Mouse (Mus musculus) G1E (cell line): Measurements from ENCODE around the gene Gprasp2. TPM values are rescaled to one million over a fixed set of nuclear protein-coding genes. Genes with fewer than 3 reads are reported as not detected.
"Not testable (repeated sequence)": the region's sequence is repeated elsewhere in the genome, so short reads cannot be mapped to it uniquely, and the experiment has no call there.

ENCODE experiments used
- ATAC-seq: 2 replicates; pipeline ENCODE4 v1.8.0; 2016; ENCODE audit warnings: mild to moderate bottlenecking; ENCODE audit not compliant: insufficient number of reproducible peaks, poor library complexity, low FRiP score, severe bottlenecking; ENCODE audit errors: extremely low read depth
- DNase-seq: peaks from one replicate; pipeline ENCODE4 v3.0.0; 2012; ENCODE audit warnings: low spot score
- H3K27me3 ChIP-seq: 2 replicates; pipeline ENCODE4 v1.6.1; 2012; ENCODE audit warnings: mild to moderate bottlenecking, low read length, inconsistent platforms; ENCODE audit not compliant: insufficient read depth
- H3K36me3 ChIP-seq: replicated peaks from 2 replicates; pipeline ENCODE3; 2012; ENCODE audit warnings: mild to moderate bottlenecking, inconsistent platforms
- H3K4me1 ChIP-seq: 2 replicates; pipeline ENCODE4 v1.6.1; 2012; ENCODE audit warnings: low read depth, low read length, inconsistent platforms, mixed read lengths; ENCODE audit not compliant: insufficient read depth
- H3K4me3 ChIP-seq: 2 replicates; pipeline ENCODE4 v1.5.1; 2012; ENCODE audit warnings: low read depth, mild to moderate bottlenecking, inconsistent platforms, low read length, moderate library complexity, mixed read lengths
- H3K9me3 ChIP-seq: replicated peaks from 2 replicates; pipeline ENCODE4 v1.6.1; 2012; ENCODE audit warnings: inconsistent platforms
- CTCF ChIP-seq: IDR thresholded peaks from 2 replicates; pipeline ENCODE4 v1.5.1; 2012; ENCODE audit warnings: low read depth, low read length, inconsistent platforms, mixed read lengths
- GATA1 ChIP-seq: IDR thresholded peaks from 2 replicates; pipeline ENCODE4 v1.6.1; 2012; ENCODE audit warnings: borderline replicate concordance, low read length, inconsistent platforms, mixed read lengths
- GATA2 ChIP-seq: IDR thresholded peaks from 2 replicates; pipeline ENCODE4 v1.6.1; 2012; ENCODE audit warnings: low read depth, low read length, inconsistent platforms, borderline replicate concordance
- POLR2AphosphoS5 ChIP-seq: IDR thresholded peaks from 2 replicates; pipeline ENCODE4 v1.6.1; 2012; ENCODE audit warnings: low read depth, low read length, inconsistent platforms; ENCODE audit not compliant: insufficient replicate concordance
- TAL1 ChIP-seq: conservative IDR thresholded peaks from 2 replicates; pipeline ENCODE4 v1.6.1; 2012; ENCODE audit warnings: low read depth, low read length, inconsistent platforms, mixed read lengths
- polyA plus RNA-seq: library from polyadenylated mRNA; stranded (reverse); fragments of >175 nt; gene quantifications from 2 replicates; pipeline ENCODE4 v1.2.3, GENCODE M21; 2012
- total RNA-seq, 2 experiments: library from RNA; stranded (forward) in 1 of 2; stranded (reverse) in 1 of 2; fragments of 200-1000 nt in 1 of 2; fragments of >200 nt in 1 of 2; fragmentation: Nextera tagmentation in 1 of 2; gene quantifications; 2 replicates each; pipeline ENCODE4 v1.2.3; 2014 to 2017

The Gprasp2 gene
- not detected in 2 replicates for total RNA-seq (2014; fragmentation: Nextera tagmentation)
- 0.22 and 0.41 TPM in 2 replicates for total RNA-seq (2017)
- 0.14 TPM in 1 of 2 replicates, not detected in the other for polyA plus RNA-seq

GRCm38 (mm10) chrX:135838521-135839360 is at the start of gene Gprasp2:
TSS of gene Gprasp2 (plus strand) at chrX:135839034.
- H3K9me3 ChIP-seq, ATAC-seq: not testable (repeated sequence)

GRCm38 (mm10) chrX:135791536-135791935 is 47.3 kb upstream of the Gprasp2 start:
- ATAC-seq (no peak), DNase-seq (no peak)
- TF ChIP-seq GATA2 = no peak
- TF ChIP-seq CTCF = no peak
- no peak for TF ChIP-seq POLR2AphosphoS5
- no peak for TF ChIP-seq TAL1
- Histone ChIP-seq H3K36me3 (no peaks in the 10 kb centered on the region), H3K9me3 (no peaks in the 10 kb centered on the region), H3K4me3 (no peak overlapping the region), H3K27me3 (no peaks in the 10 kb centered on the region), H3K4me1 (no peaks in the 10 kb centered on the region)

More at GRCm38 (mm10) chrX:135838521-135839360, at the start of gene Gprasp2:
- DNase-seq, H3K4me1 ChIP-seq, H3K36me3 ChIP-seq, H3K27me3 ChIP-seq, H3K4me3 ChIP-seq: not testable (repeated sequence)

- no peak for DNase-seq
- TF ChIP-seq GATA2 (no peak), POLR2AphosphoS5 (no peak), GATA1 (no peak), CTCF (no peak), TAL1 (no peak)
- H3K4me3 ChIP-seq = no peak overlapping the region
- H3K36me3 ChIP-seq = no peaks in the 10 kb centered on the region
- no peaks in the 10 kb centered on the region for H3K4me1 ChIP-seq
- H3K9me3 ChIP-seq = no peaks in the 10 kb centered on the region
- no peak for ATAC-seq
- no peaks in the 10 kb centered on the region for H3K27me3 ChIP-seq
These were observed 46.5 kb upstream of the Gprasp2 start for GRCm38 (mm10) chrX:135792326-135792725.

- not testable (repeated sequence) for H3K36me3 ChIP-seq, ATAC-seq, H3K4me3 ChIP-seq, H3K27me3 ChIP-seq, DNase-seq, H3K4me1 ChIP-seq, H3K9me3 ChIP-seq
These were observed 43.1 kb upstream of the Gprasp2 start for GRCm38 (mm10) chrX:135795591-135796304.

GRCm38 (mm10) chrX:135796305-135797211 is 42.3 kb upstream of the Gprasp2 start:
- DNase-seq, ATAC-seq, H3K4me3 ChIP-seq: not testable (repeated sequence)

GRCm38 (mm10) chrX:135797212-135797644 is 41.6 kb upstream of the Gprasp2 start, which contains the start of gene Bhlhb9:
TSS of gene Bhlhb9 (plus strand) at chrX:135797594.
- not testable (repeated sequence) for DNase-seq, H3K27me3 ChIP-seq, H3K4me1 ChIP-seq, H3K4me3 ChIP-seq, H3K36me3 ChIP-seq, H3K9me3 ChIP-seq
- ATAC-seq = peak; percentile 34

More at GRCm38 (mm10) chrX:135796305-135797211, 42.3 kb upstream of the Gprasp2 start:
- H3K4me1 ChIP-seq, H3K36me3 ChIP-seq, H3K9me3 ChIP-seq, H3K27me3 ChIP-seq: not testable (repeated sequence)
